Mouse (Mus musculus) heart, embryonic 15.5 days (tissue): ENCODE results near the gene Ccdc42. TPM values are rescaled to one million over a fixed set of nuclear protein-coding genes. Genes with fewer than 3 reads are reported as not detected.
A peak's percentile ranks its signal among the peaks of the same experiment; 100 is the strongest.

ENCODE experiments used
- ATAC-seq: fragments of 200-750 bp; cut with Nextera tagmentation; replicated peaks from 2 replicates; pipeline ENCODE4 v1.8.0; 2017; ENCODE audit warnings: low read depth, moderate TSS enrichment; ENCODE audit not compliant: insufficient number of reproducible peaks, insufficient read depth, low FRiP score
- H3K27ac ChIP-seq: fragments of 300-500 bp; sonication (generic); 2 replicates; pipeline ENCODE4 v1.5.1; 2015; ENCODE audit warnings: mild to moderate bottlenecking, inconsistent platforms
- H3K27me3 ChIP-seq: fragments of 300-500 bp; sonication (generic); 2 replicates; pipeline ENCODE4 v1.6.1; 2015; ENCODE audit warnings: inconsistent platforms
- H3K36me3 ChIP-seq: fragments of 300-500 bp; sonication (generic); 2 replicates; pipeline ENCODE4 v1.6.1; 2015; ENCODE audit warnings: mild to moderate bottlenecking, inconsistent platforms
- H3K4me1 ChIP-seq: fragments of 300-500 bp; sonication (generic); replicated peaks from 2 replicates; pipeline ENCODE4 v1.6.1; 2015; ENCODE audit warnings: inconsistent platforms
- H3K4me2 ChIP-seq: fragments of 300-500 bp; sonication (generic); 2 replicates; pipeline ENCODE4 v1.6.1; 2015; ENCODE audit warnings: inconsistent platforms, mild to moderate bottlenecking, moderate library complexity
- H3K4me3 ChIP-seq: fragments of 300-500 bp; sonication (generic); 2 replicates; pipeline ENCODE4 v1.5.1; 2015; ENCODE audit warnings: mild to moderate bottlenecking, inconsistent platforms
- H3K9ac ChIP-seq: fragments of 300-500 bp; sonication (generic); 2 replicates; pipeline ENCODE4 v1.6.1; 2015; ENCODE audit warnings: mild to moderate bottlenecking, inconsistent platforms
- H3K9me3 ChIP-seq: fragments of 300-500 bp; sonication (generic); replicated peaks from 2 replicates; pipeline ENCODE4 v1.6.1; 2016; ENCODE audit warnings: inconsistent platforms
- WGBS: fragments of 180-500 bp; shearing (Covaris S2); methylation state at CpG from one replicate; pipeline ENCODE4 v1.1.7; 2015; ENCODE audit warnings: mixed read lengths; 5-methylcytosine and 5-hydroxymethylcytosine counted together
- polyA plus RNA-seq: library from polyadenylated mRNA; unstranded; fragments of >200 nt; fragmentation: Nextera tagmentation; extraction: Ambion mirVana; gene quantifications from 2 replicates; pipeline ENCODE4 v1.2.1, GENCODE M21; 2015

Gene Ccdc42
- polyA plus RNA-seq, 1 experiment from 2014 or later = 1.0 TPM

DNA sequence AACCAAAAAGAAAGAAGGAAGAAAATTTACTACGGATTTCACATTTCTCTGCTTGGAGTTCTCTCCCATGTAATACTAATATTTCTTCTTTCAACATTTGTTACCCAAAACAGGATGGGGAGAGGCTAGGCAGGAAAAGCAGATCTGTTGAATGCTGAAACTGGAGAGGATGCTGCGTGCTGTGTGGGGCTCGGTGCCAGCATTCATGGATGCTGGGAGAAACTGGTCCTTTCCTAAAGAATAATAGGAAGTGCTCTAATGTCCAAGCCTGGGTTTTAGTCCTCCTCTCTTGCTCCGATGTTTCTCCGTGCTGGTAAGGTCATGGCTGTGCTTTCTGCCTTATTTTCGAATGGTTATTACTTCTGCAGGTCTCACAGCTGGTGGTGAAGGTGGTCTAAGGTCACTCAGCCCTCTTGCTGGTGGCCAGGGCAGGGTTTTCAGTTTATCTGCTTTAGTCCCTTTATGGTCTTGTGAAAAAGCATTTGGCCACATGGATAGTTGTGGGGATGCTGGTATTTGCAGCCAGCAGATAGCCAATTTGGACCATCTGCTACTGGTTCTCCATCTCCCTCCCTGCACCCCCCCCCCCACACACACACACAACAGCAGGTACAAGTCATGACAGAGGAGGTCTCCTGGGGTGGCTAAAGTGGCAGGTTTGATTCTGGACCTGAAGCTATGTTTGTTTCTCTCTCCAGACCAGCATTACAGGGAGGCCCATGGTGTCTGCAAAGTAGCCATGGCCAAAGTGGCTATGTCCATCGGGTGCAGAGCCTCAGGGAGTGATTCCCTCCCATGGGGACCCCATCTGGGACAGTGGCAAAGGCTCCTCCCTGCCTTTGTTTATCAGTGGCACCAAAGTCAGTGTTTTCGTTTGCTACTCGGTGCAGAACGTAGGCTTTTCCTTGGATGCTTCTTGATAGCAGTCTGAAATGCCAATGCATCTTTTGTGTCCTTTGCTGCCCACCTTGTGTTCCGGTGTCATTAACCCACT, 24.6 kb upstream of the Ccdc42 start:
- Histone ChIP-seq H3K4me2 (no peak overlapping the region), H3K4me1 (peaks cover 5% of the 10 kb centered on the region), H3K27ac (no peak overlapping the region), H3K9me3 (no peaks in the 10 kb centered on the region), H3K36me3 (no peaks in the 10 kb centered on the region), H3K4me3 (no peak overlapping the region), H3K9ac (no peak overlapping the region), H3K27me3 (peaks cover 5% of the 10 kb centered on the region)
- 68% methylated on average over 11 of the region's 11 CpGs for WGBS
- no peak for ATAC-seq

DNA sequence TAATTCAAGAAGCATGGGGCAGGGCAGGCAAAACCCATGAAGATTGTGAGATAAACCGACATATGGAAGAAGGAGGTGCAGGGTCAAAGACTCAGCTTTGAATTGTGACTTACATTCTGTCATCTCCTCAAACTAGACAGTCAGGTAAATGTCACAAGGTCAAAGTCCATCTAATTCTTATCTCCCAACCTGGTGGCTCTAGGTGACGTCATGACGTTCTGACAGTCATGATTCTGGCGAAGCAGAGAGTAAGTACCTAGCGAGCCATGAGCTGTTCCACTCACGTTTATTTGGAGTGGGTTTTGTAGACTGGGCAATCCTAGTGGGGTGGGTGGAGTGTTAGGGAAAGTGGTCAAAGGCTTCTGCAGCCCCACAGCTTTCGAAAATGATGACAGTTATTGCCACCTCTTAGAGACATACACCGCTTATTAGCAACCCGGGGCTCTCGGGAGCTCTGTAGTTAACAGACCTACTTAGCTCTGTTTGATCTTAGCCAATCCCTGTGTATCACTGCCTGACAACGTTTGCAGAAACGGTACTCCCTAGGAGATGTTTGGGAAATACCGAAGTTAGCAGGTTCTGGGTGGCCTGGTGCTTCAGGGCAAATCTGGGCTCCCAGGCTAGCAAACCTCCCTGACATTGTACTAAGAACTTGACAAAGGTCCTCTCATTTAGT, 22.3 kb upstream of the Ccdc42 start:
- WGBS = 70% methylated on average over 13 of the region's 13 CpGs
- H3K27ac ChIP-seq = no peak overlapping the region
- H3K9ac ChIP-seq = no peak overlapping the region
- H3K9me3 ChIP-seq = no peaks in the 10 kb centered on the region
- H3K36me3 ChIP-seq = no peaks in the 10 kb centered on the region
- peaks cover 5% of the 10 kb centered on the region for H3K4me1 ChIP-seq
- ATAC-seq = no peak
- no peak overlapping the region for H3K4me3 ChIP-seq
- no peak overlapping the region for H3K4me2 ChIP-seq
- peaks cover 5% of the 10 kb centered on the region for H3K27me3 ChIP-seq

DNA sequence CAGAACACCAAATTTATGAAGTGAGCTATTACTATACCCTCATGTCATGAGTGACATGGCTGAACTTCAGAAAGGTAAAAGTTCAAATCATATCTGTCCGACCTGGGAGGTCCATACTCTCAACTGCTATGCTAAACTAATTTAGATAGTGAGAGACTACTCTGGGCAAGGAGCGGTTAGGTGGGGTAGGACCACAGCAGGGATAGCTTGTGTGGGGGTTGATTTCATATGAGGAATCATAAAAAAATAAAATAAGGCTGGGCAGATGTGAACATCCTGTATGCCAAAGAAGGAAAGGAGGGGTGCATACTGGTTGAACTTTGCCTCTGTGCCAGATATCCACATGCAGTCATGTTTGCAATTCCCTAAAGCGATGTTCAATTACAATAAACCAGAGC, 21.8 kb upstream of the Ccdc42 start:
- WGBS = 79% methylated on average over 3 of the region's 3 CpGs
- H3K4me2 ChIP-seq = no peak overlapping the region
- no peak overlapping the region for H3K9ac ChIP-seq
- no peak overlapping the region for H3K4me3 ChIP-seq
- peaks cover 5% of the 10 kb centered on the region for H3K4me1 ChIP-seq
- no peaks in the 10 kb centered on the region for H3K36me3 ChIP-seq
- H3K27me3 ChIP-seq = peaks cover 5% of the 10 kb centered on the region
- no peak for ATAC-seq
- no peak overlapping the region for H3K27ac ChIP-seq
- H3K9me3 ChIP-seq = no peaks in the 10 kb centered on the region

DNA sequence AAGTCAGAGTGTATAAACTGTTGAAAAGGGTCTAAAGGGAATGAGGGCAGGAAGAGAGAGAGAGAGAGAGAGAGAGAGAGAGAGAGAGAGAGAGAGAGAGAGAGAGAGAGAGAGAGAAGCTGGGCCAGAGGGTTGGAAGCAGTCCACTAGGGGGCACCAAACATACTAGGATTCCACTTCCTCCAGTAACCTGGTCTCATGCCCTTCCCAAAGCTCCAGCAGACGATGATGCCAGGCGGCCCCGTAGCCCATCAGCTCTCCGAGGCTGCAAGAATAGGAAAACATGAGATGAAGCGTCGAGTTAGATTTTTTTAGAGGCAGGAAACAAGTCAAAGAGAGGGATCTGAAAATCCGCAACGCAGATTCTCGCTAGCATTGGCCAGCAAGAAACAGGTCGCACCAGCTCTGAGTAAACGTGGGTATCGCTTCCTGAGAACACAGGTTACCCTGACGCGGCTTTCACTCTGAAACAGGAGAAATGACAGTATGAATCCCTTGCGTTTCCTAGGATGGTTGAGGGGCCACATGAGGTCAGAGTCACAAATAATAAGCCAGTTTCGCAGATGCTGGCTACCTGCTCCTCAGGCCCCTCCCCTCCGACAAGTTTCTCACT, 20.3 kb upstream of the Ccdc42 start:
- 0 out of 2 replicates have a peak overlapping the region, but pooled peaks have one; percentile 26 for H3K9ac ChIP-seq

DNA sequence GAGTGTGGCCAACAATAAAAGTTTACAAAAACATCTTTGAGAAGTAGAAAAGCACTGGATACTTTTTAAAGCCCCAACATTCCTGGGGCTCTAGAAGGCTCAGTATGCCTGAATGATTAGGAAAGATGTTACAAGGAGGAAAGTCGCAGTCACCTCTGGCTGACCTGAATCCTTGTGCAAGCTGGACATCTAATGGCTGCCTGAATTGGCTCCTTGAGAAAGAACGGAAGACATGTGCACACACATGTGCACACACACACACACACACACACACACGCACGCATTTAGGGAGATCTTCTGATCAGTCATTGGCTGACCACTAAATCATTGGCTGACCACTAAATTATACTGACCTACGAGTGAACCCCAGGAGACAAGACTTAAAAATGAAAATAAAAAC, 16.0 kb upstream of the Ccdc42 start:
- no peak for ATAC-seq
- Histone ChIP-seq H3K4me2 (no peak overlapping the region), H3K9me3 (no peaks in the 10 kb centered on the region), H3K36me3 (no peaks in the 10 kb centered on the region), H3K9ac (no peak overlapping the region), H3K4me1 (peaks cover 5% of the 10 kb centered on the region), H3K27ac (no peak overlapping the region), H3K4me3 (no peak overlapping the region), H3K27me3 (no peaks in the 10 kb centered on the region)
- 81% methylated on average over 5 of the region's 5 CpGs for WGBS

More for the DNA sequence above, 20.3 kb upstream of the Ccdc42 start:
- no peak for ATAC-seq
- Histone ChIP-seq H3K27me3 (peaks cover 5% of the 10 kb centered on the region), H3K4me3 (peak overlapping the region; percentile 38), H3K9me3 (no peaks in the 10 kb centered on the region), H3K36me3 (no peaks in the 10 kb centered on the region), H3K27ac (no peak overlapping the region), H3K4me1 (peaks cover 5% of the 10 kb centered on the region), H3K4me2 (peak overlapping the region; percentile 66)
- 21% methylated on average over 17 of the region's 17 CpGs for WGBS

DNA sequence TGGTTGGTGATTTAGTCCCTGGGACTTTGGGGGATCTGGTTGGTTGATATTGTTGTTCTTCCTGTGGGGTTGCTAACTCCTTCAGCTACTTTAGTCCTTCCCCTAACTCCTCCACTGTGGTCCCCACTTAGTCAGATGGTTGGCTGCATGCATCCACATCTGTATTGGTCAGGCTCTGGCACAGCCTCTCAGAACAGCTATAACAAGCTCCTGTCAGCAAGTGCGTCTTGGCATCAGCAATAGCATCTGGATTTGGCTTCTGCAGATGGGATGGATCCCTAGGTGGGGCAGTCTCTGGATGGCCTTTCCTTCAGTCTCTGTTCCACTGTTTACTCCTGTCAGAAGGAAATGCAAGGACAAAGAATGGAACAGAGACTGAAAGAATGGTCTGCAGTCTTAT, 9.7 kb upstream of the Ccdc42 start:
- no peak for ATAC-seq
- no peak overlapping the region for H3K27ac ChIP-seq
- no peaks in the 10 kb centered on the region for H3K27me3 ChIP-seq
- no peak overlapping the region for H3K9ac ChIP-seq
- 72% methylated on average over 1 of the region's 1 CpGs for WGBS
- H3K4me3 ChIP-seq = no peak overlapping the region
- H3K4me2 ChIP-seq = no peak overlapping the region
- H3K4me1 ChIP-seq = peaks cover 4% of the 10 kb centered on the region; the same call in 1 of the 2 replicates
- H3K9me3 ChIP-seq = no peaks in the 10 kb centered on the region
- no peaks in the 10 kb centered on the region for H3K36me3 ChIP-seq

DNA sequence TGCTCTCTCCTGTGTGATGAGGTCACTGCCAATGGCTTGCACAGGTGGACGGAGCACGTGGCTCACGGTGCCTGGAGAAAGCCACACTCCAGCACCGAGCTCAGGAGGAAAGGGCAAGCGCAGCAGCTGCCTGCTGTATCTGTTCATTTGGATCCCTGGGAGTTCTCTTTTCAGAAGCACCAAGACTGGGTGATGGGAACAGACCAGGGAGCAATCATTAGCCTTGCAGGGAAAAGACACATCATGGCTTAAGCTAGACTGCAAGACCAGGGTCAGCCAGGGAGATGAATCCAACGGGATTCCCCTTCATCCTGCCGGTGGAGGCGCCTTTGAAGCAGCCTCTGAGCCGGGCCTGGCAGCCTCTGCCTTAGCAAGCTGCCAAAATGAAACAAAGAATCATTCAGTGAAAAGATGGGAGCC, 7.3 kb upstream of the Ccdc42 start:
- Histone ChIP-seq H3K4me1 (peaks cover 4% of the 10 kb centered on the region; the same call in 1 of the 2 replicates), H3K9ac (no peak overlapping the region), H3K4me3 (no peak overlapping the region), H3K36me3 (no peaks in the 10 kb centered on the region), H3K4me2 (no peak overlapping the region), H3K27me3 (no peaks in the 10 kb centered on the region), H3K27ac (no peak overlapping the region), H3K9me3 (no peaks in the 10 kb centered on the region)
- 35% methylated on average over 9 of the region's 9 CpGs for WGBS
- no peak; the same call in 1 of the 2 replicates for ATAC-seq

DNA sequence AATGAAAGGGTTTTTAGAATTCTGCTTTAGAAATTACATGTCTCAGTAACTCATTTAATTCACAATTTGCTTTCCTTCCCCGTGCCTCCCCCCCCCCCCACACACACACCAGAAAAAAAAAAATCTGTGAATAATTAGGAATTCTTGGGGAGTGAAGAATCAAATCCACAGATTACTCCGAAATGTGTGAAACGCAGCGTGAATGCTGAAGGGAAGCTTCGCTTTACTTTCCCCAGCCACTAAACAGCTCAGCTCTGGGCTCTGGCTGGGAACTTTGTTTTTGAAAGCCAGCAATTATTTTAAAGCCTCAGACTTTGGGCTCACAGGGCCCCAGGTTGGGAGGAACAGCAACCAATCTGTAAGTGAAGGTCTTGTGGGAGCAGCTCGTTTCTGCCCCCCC, 6.3 kb upstream of the Ccdc42 start:
- no peak overlapping the region for H3K27ac ChIP-seq
- 60% methylated on average over 6 of the region's 6 CpGs for WGBS
- H3K4me1 ChIP-seq = peaks cover 4% of the 10 kb centered on the region; the same call in 1 of the 2 replicates
- no peaks in the 10 kb centered on the region for H3K9me3 ChIP-seq
- no peak for ATAC-seq
- no peak overlapping the region for H3K4me2 ChIP-seq
- no peaks in the 10 kb centered on the region for H3K36me3 ChIP-seq
- no peak overlapping the region for H3K4me3 ChIP-seq
- no peaks in the 10 kb centered on the region for H3K27me3 ChIP-seq
- no peak overlapping the region for H3K9ac ChIP-seq

DNA sequence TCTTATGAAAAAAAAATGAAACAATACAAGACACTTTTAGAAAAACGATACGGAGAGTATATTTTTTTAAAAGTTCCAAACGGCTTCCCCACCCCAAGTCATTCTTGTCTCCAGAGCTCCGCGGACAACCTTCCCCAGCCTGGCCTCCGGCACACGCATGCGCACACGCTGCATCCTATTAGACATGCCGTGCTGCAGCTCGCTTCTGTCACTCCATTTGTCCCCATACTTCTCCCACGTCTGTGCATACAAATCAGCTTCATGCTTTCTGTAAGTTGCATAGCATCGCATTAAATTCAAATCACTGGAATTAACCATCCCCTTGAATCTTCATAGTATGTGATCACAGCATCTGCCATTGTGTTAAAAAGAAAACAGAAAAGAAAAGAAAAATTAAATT, 3.6 kb upstream of the Ccdc42 start:
- H3K4me2 ChIP-seq = no peak overlapping the region
- ATAC-seq = no peak

DNA sequence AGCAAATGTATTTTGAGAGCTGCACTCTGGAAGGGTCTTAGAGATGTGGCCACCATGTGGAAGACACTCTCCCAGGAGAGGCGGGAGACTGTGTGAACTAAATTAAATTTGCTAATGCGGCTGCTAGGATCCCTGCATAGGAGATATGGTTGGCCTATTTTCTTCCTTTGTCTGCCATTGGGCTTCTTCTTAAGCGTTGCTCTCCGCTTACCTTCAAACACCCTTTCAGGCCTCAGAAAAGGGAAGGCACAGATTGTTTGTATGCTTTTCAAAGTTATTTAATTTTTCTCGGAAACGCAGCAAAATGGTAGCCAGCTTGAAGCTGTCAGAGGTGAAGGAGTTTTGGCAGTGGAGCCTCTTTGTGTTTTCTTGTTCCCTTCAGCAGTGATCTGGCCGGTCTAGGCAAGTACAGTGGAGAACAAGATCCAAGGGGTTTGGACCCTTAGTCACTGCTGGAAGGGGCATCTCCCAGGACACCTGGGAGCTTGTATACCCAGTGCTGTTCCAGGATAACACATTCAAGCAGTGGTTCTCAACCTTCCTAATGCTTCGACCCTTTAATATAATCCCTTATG, 2.8 kb upstream of the Ccdc42 start:
- Histone ChIP-seq H3K9me3 (no peaks in the 10 kb centered on the region), H3K4me3 (no peak overlapping the region), H3K4me1 (peaks cover 5% of the 10 kb centered on the region; the same call in 1 of the 2 replicates), H3K27me3 (no peaks in the 10 kb centered on the region), H3K27ac (no peak overlapping the region), H3K36me3 (no peaks in the 10 kb centered on the region), H3K9ac (no peak overlapping the region), H3K4me2 (no peak overlapping the region)
- ATAC-seq = no peak
- WGBS = 68% methylated on average over 8 of the region's 8 CpGs

More for the DNA sequence above, 3.6 kb upstream of the Ccdc42 start:
- Histone ChIP-seq H3K36me3 (no peaks in the 10 kb centered on the region), H3K27me3 (no peaks in the 10 kb centered on the region), H3K4me3 (no peak overlapping the region), H3K9me3 (no peaks in the 10 kb centered on the region), H3K9ac (no peak overlapping the region), H3K27ac (no peak overlapping the region), H3K4me1 (peaks cover 4% of the 10 kb centered on the region; the same call in 1 of the 2 replicates)
- WGBS = 85% methylated on average over 13 of the region's 13 CpGs

DNA sequence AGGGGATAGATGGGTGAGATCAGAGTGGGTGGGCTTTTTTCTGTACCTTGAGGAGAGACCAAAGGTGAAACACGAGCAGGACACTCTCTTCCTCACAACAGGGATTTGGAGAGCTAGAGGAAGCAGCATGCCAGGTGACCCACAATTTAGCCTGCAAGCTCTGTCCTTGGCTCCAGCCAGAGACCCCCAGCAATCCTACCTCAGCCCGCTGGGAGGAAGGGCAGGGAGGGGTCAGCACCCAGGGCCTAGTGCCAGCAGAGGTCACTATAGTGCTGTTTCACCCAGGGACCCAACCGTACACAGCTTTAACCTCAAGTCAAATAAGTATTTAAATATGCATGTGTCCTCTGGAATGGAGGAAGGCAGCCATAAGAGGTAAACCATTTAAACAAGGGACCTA, 931 bp upstream of the Ccdc42 start:
- peak; percentile 65; the same call in 1 of the 2 replicates for ATAC-seq
- Histone ChIP-seq H3K4me2 (no peak overlapping the region), H3K4me3 (no peak overlapping the region), H3K4me1 (peaks cover 16% of the 10 kb centered on the region), H3K27me3 (no peaks in the 10 kb centered on the region), H3K36me3 (no peaks in the 10 kb centered on the region), H3K27ac (no peak overlapping the region), H3K9ac (no peak overlapping the region), H3K9me3 (no peaks in the 10 kb centered on the region)
- WGBS = 19% methylated on average over 3 of the region's 3 CpGs
